Mouse (Mus musculus) liver, embryonic 14.5 days (tissue): ENCODE data around the gene March8.

ENCODE experiments used
- CTCF ChIP-seq: IDR thresholded peaks from 2 replicates; pipeline ENCODE4 v1.5.1; 2016; ENCODE audit warnings: antibody characterized with exemption, low read depth, control low read depth
- EP300 ChIP-seq: IDR thresholded peaks from 2 replicates; pipeline ENCODE4 v1.6.1; 2016; ENCODE audit warnings: antibody characterized with exemption, low read depth

GRCm38 (mm10) chr6:116456482-116456881 lies 118.7 kb downstream of the March8 start:
- no peak for TF ChIP-seq CTCF
- TF ChIP-seq EP300: no peak
